Mouse (Mus musculus) embryonic facial prominence, embryonic 12.5 days (tissue): ENCODE data around the gene Myh6. TPM values are rescaled to one million over a fixed set of nuclear protein-coding genes. Genes with fewer than 3 reads are reported as not detected.

Experiments
- ATAC-seq: fragments of 200-750 bp; cut with Nextera tagmentation; 2 replicates; pipeline ENCODE4 v1.8.0; 2017; ENCODE audit not compliant: insufficient number of reproducible peaks, insufficient read depth, low FRiP score, low TSS enrichment
- H3K27ac ChIP-seq: fragments of 300-500 bp; sonication (generic); 2 replicates; pipeline ENCODE4 v1.5.1; 2016; ENCODE audit warnings: mild to moderate bottlenecking
- H3K27me3 ChIP-seq: fragments of 300-500 bp; sonication (generic); 2 replicates; pipeline ENCODE4 v1.6.1; 2016; ENCODE audit warnings: mild to moderate bottlenecking, moderate library complexity
- H3K36me3 ChIP-seq: fragments of 300-500 bp; sonication (generic); 2 replicates; pipeline ENCODE4 v1.6.1; 2016; ENCODE audit warnings: mild to moderate bottlenecking
- H3K4me1 ChIP-seq: fragments of 300-500 bp; sonication (generic); 2 replicates; pipeline ENCODE4 v1.6.1; 2016
- H3K4me2 ChIP-seq: fragments of 300-500 bp; sonication (generic); replicated peaks from 2 replicates; pipeline ENCODE4 v1.6.1; 2016; ENCODE audit warnings: mild to moderate bottlenecking, moderate library complexity
- H3K4me3 ChIP-seq: fragments of 300-500 bp; sonication (generic); 2 replicates; pipeline ENCODE4 v1.5.1; 2016; ENCODE audit warnings: mild to moderate bottlenecking
- H3K9ac ChIP-seq: fragments of 300-500 bp; sonication (generic); 2 replicates; pipeline ENCODE4 v1.6.1; 2016; ENCODE audit warnings: mild to moderate bottlenecking, moderate library complexity
- H3K9me3 ChIP-seq: fragments of 300-500 bp; sonication (generic); 2 replicates; pipeline ENCODE4 v1.6.1; 2016; ENCODE audit warnings: mild to moderate bottlenecking, moderate library complexity
- WGBS: fragments of 180-500 bp; shearing (Covaris S2); methylation state at CpG from one replicate; pipeline ENCODE4 v1.1.7; 2016; 5-methylcytosine and 5-hydroxymethylcytosine counted together
- polyA plus RNA-seq: library from polyadenylated mRNA; unstranded; fragments of >200 nt; fragmentation: Nextera tagmentation; extraction: Ambion mirVana; gene quantifications from 2 replicates; pipeline ENCODE4 v1.2.1, GENCODE M21; 2016

Myh6 gene
- polyA plus RNA-seq, 1 experiment from 2014 or later = 2.2 TPM

GRCm38 (mm10) chr14:54926401-54927158 lies 40.1 kb downstream of the Myh6 start:
- whole genome bisulfite sequencing = under 1% methylated on average over 52 of the region's 58 CpGs
- peak; percentile 76 for ATAC-seq
- H3K4me2 ChIP-seq = peak overlapping the region; percentile 71
- H3K9ac ChIP-seq = peak overlapping the region; percentile 84
- H3K4me3 ChIP-seq = peak overlapping the region; percentile 51
- H3K27ac ChIP-seq = peak overlapping the region; percentile 99
- peaks cover 30% of the 10 kb centered on the region for H3K4me1 ChIP-seq
- peaks cover 8% of the 10 kb centered on the region for H3K9me3 ChIP-seq
- H3K27me3 ChIP-seq = no peaks in the 10 kb centered on the region
- H3K36me3 ChIP-seq = peaks cover 10% of the 10 kb centered on the region

GRCm38 (mm10) chr14:54925349-54926342 lies 41.1 kb downstream of the Myh6 start, which contains the start of gene Efs:
Gene Efs (minus strand): TSS chr14:54926126.
- peak; percentile 53 for ATAC-seq
- Histone ChIP-seq H3K4me1 (peaks cover 30% of the 10 kb centered on the region), H3K4me3 (peak within 1 kb of the TSS; percentile 51), H3K36me3 (peaks cover 20% of the 10 kb centered on the region), H3K4me2 (peak within 1 kb of the TSS; percentile 71), H3K27me3 (no peaks in the 10 kb centered on the region), H3K9me3 (peaks cover 17% of the 10 kb centered on the region), H3K27ac (peak within 1 kb of the TSS; percentile 99), H3K9ac (peak within 1 kb of the TSS; percentile 84)
- WGBS = 1% methylated on average over 57 of the region's 57 CpGs

GRCm38 (mm10) chr14:54924641-54925348 lies 41.9 kb downstream of the Myh6 start:
- H3K36me3 ChIP-seq = peaks cover 28% of the 10 kb centered on the region
- ATAC-seq = peak; percentile 52
- no peaks in the 10 kb centered on the region for H3K27me3 ChIP-seq
- H3K4me3 ChIP-seq = peak overlapping the region; percentile 51
- H3K9ac ChIP-seq = peak overlapping the region; percentile 84
- H3K4me1 ChIP-seq = peaks cover 30% of the 10 kb centered on the region
- peak overlapping the region; percentile 99 for H3K27ac ChIP-seq
- peaks cover 18% of the 10 kb centered on the region for H3K9me3 ChIP-seq
- H3K4me2 ChIP-seq = peak overlapping the region; percentile 71
- WGBS = 7% methylated on average over 7 of the region's 7 CpGs

GRCm38 (mm10) chr14:54920076-54920685 lies 46.5 kb downstream of the Myh6 start:
- Histone ChIP-seq H3K4me1 (peaks cover 15% of the 10 kb centered on the region), H3K27ac (no peak overlapping the region), H3K27me3 (no peaks in the 10 kb centered on the region), H3K36me3 (peaks cover 70% of the 10 kb centered on the region), H3K4me3 (no peak overlapping the region), H3K4me2 (no peak overlapping the region), H3K9ac (no peak overlapping the region), H3K9me3 (peaks cover 18% of the 10 kb centered on the region)
- 92% methylated on average over 16 of the region's 16 CpGs for WGBS
- no peak for ATAC-seq

- 22% methylated on average over 10 of the region's 10 CpGs for WGBS
- H3K36me3 ChIP-seq = peaks cover 51% of the 10 kb centered on the region
Measured at GRCm38 (mm10) chr14:54913343-54913742, 53.4 kb downstream of the Myh6 start.

GRCm38 (mm10) chr14:54912886-54913285 lies 53.8 kb downstream of the Myh6 start, which contains the start of gene Slc22a17:
Gene Slc22a17 (minus strand): TSS chr14:54913132.
- peak within 1 kb of the TSS; percentile 80 for H3K4me3 ChIP-seq
- no peaks in the 10 kb centered on the region for H3K9me3 ChIP-seq
- peak within 1 kb of the TSS; percentile 94 for H3K9ac ChIP-seq
- H3K4me2 ChIP-seq = peak within 1 kb of the TSS; percentile 86
- no peaks in the 10 kb centered on the region for H3K27me3 ChIP-seq
- peaks cover 52% of the 10 kb centered on the region for H3K36me3 ChIP-seq
- H3K27ac ChIP-seq = peak within 1 kb of the TSS; percentile 86
- peaks cover 9% of the 10 kb centered on the region for H3K4me1 ChIP-seq
- ATAC-seq = peak; percentile 95
- WGBS = under 1% methylated on average over 21 of the region's 28 CpGs

More at GRCm38 (mm10) chr14:54913343-54913742, 53.4 kb downstream of the Myh6 start:
- no peak for ATAC-seq
- Histone ChIP-seq H3K4me2 (peak overlapping the region; percentile 86), H3K27ac (peak overlapping the region; percentile 86), H3K4me3 (peak overlapping the region; percentile 80), H3K9ac (peak overlapping the region; percentile 94), H3K9me3 (no peaks in the 10 kb centered on the region), H3K27me3 (no peaks in the 10 kb centered on the region), H3K4me1 (peaks cover 9% of the 10 kb centered on the region)

GRCm38 (mm10) chr14:54912109-54912850 lies 54.4 kb downstream of the Myh6 start:
- no peaks in the 10 kb centered on the region for H3K27me3 ChIP-seq
- peak overlapping the region; percentile 86 for H3K4me2 ChIP-seq
- H3K9ac ChIP-seq = peak overlapping the region; percentile 94
- H3K4me1 ChIP-seq = peaks cover 9% of the 10 kb centered on the region
- peaks cover 52% of the 10 kb centered on the region for H3K36me3 ChIP-seq
- WGBS = 4% methylated on average over 57 of the region's 69 CpGs
- H3K9me3 ChIP-seq = no peaks in the 10 kb centered on the region
- peak overlapping the region; percentile 80 for H3K4me3 ChIP-seq
- ATAC-seq = peak; percentile 49; the same call in 1 of the 2 replicates
- H3K27ac ChIP-seq = peak overlapping the region; percentile 86

GRCm38 (mm10) chr14:54908682-54909081 lies 58.0 kb downstream of the Myh6 start:
- WGBS = 80% methylated on average over 7 of the region's 7 CpGs
- Histone ChIP-seq H3K4me2 (no peak overlapping the region), H3K9me3 (no peaks in the 10 kb centered on the region), H3K9ac (peak overlapping the region; percentile 20), H3K4me1 (peaks cover 9% of the 10 kb centered on the region), H3K36me3 (peaks cover 60% of the 10 kb centered on the region), H3K27ac (no peak overlapping the region), H3K4me3 (no peak overlapping the region), H3K27me3 (no peaks in the 10 kb centered on the region)
- no peak for ATAC-seq

GRCm38 (mm10) chr14:54903641-54904040 lies 63.1 kb downstream of the Myh6 start:
- no peak for ATAC-seq
- Histone ChIP-seq H3K9me3 (no peaks in the 10 kb centered on the region), H3K27ac (no peak overlapping the region), H3K4me1 (no peaks in the 10 kb centered on the region), H3K4me3 (no peak overlapping the region), H3K36me3 (peaks cover 41% of the 10 kb centered on the region), H3K27me3 (no peaks in the 10 kb centered on the region), H3K9ac (no peak overlapping the region), H3K4me2 (no peak overlapping the region)
- 82% methylated on average over 4 of the region's 4 CpGs for WGBS

GRCm38 (mm10) chr14:54900383-54900782 lies 66.3 kb downstream of the Myh6 start:
- Histone ChIP-seq H3K27me3 (no peaks in the 10 kb centered on the region), H3K4me3 (no peak overlapping the region), H3K4me2 (no peak overlapping the region), H3K27ac (no peak overlapping the region), H3K9me3 (no peaks in the 10 kb centered on the region), H3K36me3 (peaks cover 45% of the 10 kb centered on the region), H3K4me1 (0 out of 2 replicates have a peak, but pooled peaks cover 7% of the 10 kb centered on the region), H3K9ac (no peak overlapping the region)
- ATAC-seq = peak; percentile 43; the same call in 1 of the 2 replicates
- 1% methylated on average over 3 of the region's 3 CpGs for WGBS
